Mouse (Mus musculus): ENCODE data around the gene Ireb2.
"Not testable (repeated sequence)": the region's sequence is repeated elsewhere in the genome, so short reads cannot be mapped to it uniquely, and the experiment has no call there.

The Ireb2 gene

GRCm38 (mm10) chr9:54909446-54909845 lies 45.9 kb downstream of the Ireb2 start:
- DNase-seq (ENCODE audit: low spot score), result no peak

DNA sequence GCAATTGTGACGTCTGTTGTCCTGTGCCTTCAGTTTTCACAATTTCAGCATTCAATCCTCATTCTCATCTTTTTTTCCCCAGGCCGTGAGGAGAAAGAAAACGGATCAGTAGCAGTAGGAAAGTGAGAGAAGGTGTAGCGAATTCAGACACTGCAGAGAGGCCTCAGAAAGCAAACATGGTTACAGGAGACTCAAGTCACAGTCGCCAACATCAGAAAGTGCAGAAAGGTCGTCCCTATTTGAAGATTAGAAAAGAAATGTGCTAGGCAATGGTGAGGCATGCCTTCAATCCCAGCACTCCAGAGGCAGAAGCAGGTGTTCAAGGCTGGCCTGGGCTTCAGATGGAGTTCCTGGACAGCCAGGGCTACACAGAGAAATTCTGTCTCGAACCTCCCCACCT lies 52.0 kb downstream of the Ireb2 start:
- DNase-seq (ENCODE audit: low spot score), result no peak

DNA sequence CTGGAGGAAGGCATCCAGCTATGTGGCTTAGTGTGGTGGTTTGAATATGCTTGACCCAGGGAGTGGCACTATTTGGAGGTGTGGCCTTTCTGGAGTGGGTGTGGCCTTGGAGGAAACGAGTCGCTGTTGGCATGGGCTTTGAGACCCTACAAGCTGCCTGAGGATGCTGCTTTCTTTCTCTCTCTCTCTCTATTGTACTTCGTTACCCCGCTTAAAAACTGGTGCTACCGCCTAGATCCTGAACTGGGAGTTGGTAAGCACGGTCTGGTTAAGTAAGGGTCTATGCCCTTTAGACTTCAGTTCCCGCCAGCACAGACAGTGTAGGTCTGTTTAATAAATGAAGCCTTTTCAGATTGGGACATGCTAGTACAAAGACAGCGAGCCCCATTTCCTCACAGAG lies 52.8 kb downstream of the Ireb2 start:
- DNase-seq (ENCODE audit: low spot score), result no peak

- DNase-seq (ENCODE audit: low spot score), result peak; percentile 96
Observed at GRCm38 (mm10) chr9:54917010-54917677, 53.6 kb downstream of the Ireb2 start, which contains the start of gene Hykk. Gene Hykk, plus strand, starts transcription at chr9:54917283.

- DNase-seq (ENCODE audit: low spot score), result no peak
Observed at GRCm38 (mm10) chr9:54918191-54918590, 54.6 kb downstream of the Ireb2 start.

- no peak for DNase-seq (ENCODE audit: low spot score)
Observed at GRCm38 (mm10) chr9:54918781-54919180, 55.2 kb downstream of the Ireb2 start.

- no peak for DNase-seq (ENCODE audit: low spot score)
Observed at GRCm38 (mm10) chr9:54919946-54920345, 56.4 kb downstream of the Ireb2 start.

- no peak for DNase-seq (ENCODE audit: low spot score)
Observed at GRCm38 (mm10) chr9:54930741-54931140, 67.2 kb downstream of the Ireb2 start.

DNA sequence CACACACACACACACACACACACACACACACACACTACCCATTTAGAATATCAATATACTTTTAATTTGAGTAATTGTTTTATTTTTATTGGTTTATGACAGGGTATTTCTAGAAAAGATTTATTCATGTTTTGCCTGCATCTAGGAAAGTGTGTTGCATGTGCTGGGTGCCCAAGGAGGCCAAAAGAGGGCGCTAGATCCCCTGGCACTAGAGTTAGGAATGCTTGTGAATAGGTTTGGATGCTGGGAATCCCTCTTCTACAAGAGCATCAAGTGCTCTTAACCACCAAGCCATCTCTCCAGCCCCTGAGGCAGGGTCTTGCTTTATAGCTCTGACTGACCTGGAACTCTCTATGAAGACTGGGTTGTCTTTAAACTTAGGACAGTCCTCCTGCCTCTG lies 68.2 kb downstream of the Ireb2 start:
- no peak for DNase-seq (ENCODE audit: low spot score)

DNA sequence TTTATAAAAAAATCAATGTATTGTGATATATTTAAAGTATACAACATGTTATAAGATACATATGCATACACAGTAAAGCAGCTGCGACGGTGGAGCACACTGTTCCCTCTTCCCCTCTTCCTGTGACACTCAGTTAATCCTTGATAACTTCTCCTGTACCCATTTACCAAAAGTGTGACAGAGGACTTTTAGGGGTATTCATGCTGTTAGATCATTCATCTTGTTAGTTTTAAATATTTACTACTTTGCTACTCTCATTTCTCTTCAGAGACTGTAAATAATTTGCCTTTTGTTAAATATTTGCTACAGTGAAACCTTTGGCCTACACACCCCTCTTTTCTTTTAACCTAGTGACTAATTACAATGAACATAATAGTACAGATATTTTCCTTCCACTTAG lies 68.8 kb downstream of the Ireb2 start:
- DNase-seq (ENCODE audit: low spot score), result no peak

- DNase-seq (ENCODE audit: low spot score), result no peak
Observed at GRCm38 (mm10) chr9:54942071-54942470, 78.5 kb downstream of the Ireb2 start.

DNA sequence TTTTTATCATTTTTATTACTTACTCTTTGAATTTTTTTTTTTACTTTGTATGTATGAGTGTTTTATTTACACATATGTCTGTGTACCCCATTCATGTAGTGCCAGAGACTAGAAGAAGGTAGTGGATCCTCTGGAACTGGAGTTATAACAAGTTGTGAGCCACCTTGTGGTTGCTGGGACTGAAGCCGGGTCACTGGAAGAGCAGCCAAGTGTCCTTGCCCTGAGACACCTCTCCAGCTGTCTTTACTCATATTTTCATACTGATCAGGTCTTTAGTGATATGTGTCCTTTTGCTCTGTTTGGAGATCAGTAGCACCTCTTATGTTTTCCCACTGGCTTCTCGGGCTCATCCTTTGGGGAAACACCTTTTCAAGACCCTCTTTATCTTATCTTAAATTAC lies 80.9 kb downstream of the Ireb2 start:
- DNase-seq (ENCODE audit: low spot score), result no peak

GRCm38 (mm10) chr9:54946256-54946655 lies 82.7 kb downstream of the Ireb2 start:
- no peak for DNase-seq (ENCODE audit: low spot score)

GRCm38 (mm10) chr9:54949465-54949864 lies 85.9 kb downstream of the Ireb2 start:
- DNase-seq (ENCODE audit: low spot score), result no peak

- not testable (repeated sequence) for DNase-seq (ENCODE audit: low spot score)
Observed at GRCm38 (mm10) chr9:54950162-54950561, 86.6 kb downstream of the Ireb2 start.

DNA sequence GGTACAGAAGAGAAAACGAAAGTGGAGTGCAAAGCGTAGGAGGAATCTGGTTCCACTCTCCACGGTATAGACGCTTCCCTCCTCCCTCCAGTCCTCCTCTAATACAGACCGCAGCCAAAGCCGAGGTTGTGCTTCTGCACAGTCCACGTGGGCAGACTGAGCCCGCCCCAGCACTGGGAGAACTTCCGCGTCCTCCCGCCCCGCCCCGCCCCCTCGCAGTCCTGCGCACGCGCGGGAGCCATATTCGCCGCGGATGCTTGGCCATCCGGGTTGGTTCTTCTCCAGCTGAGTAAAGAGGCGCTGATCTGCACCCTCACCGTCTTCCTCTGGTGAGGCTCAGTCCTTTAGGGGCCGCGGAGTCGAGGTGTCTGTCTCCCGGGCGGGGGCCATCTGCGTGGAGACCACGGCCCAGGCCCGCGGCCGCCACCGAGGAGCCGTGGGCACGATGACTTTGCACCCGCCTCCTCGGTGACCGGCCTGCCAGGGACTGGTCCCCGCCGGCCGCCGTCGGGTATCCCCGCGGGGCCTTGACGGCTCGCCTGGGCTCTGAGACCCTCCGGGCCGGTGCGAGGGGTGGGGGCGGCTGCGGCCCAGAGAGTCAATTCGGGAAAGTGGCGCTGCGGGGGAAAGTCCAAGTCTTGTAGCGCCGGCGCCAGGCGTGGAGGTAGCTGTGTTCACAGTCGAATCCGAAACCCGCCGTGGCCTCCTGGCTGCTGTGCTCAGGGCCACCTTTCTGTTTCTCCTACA lies 87.2 kb downstream of the Ireb2 start, which contains the start of the genes Psma4 and AY074887:
Gene Psma4, plus strand, starts transcription at position 216 of the 747 bp plus-strand sequence.
Gene AY074887, minus strand, starts transcription at position 424 of the 747 bp plus-strand sequence.
- peak; percentile 94 for DNase-seq (ENCODE audit: low spot score)

- no peak for DNase-seq (ENCODE audit: low spot score)
Observed at GRCm38 (mm10) chr9:54961059-54961458, 97.5 kb downstream of the Ireb2 start.

Data from retina, embryonic 14.5 days (tissue).